Mouse (Mus musculus): ENCODE data around the gene Rad9b.

- no peak for TF ChIP-seq CTCF (IDR thresholded peaks at IDR 0.05)
- no peak for TF ChIP-seq EP300 (IDR thresholded peaks at IDR 0.05)
Observed at GRCm38 (mm10) chr5:122283828-122284182, 70.2 kb downstream of the Rad9b start.

Measured in lung, postnatal 0 days (tissue).